ENCODE assay signal across 18 mouse cellular contexts in genomic region chr9:71694223-71694622, GRCm38 (mm10).
A peak's percentile ranks its signal among the peaks of the same experiment; 100 is the strongest.
DNase-seq lines count a peak whose midpoint lies in the region; ATAC-seq and TF ChIP-seq lines count a peak whose summit lies in the region.
"Had no signal": no experiment of that assay in that cellular context is flagged by ENCODE, and none has a peak within 500 bp of the region (broad histone marks: within the 10 kb centered on the region; RNA-seq: fewer than 3 reads in every experiment).

No protein-coding gene starts in this region.

- no peak overlapping the region for H3K27ac ChIP-seq in embryonic facial prominence, embryonic 14.5 days (replicated peaks; ENCODE audit: low read depth, low read length)
- H3K27ac ChIP-seq in embryonic facial prominence, embryonic 10.5 days (replicated peaks), result no peak overlapping the region
- peak overlapping the region; percentile 28 for H3K27ac ChIP-seq in heart, embryonic 16.5 days (ENCODE audit: low read length)
- peak overlapping the region; percentile 16; the same call in 1 of the 2 replicates for H3K27ac ChIP-seq in liver, postnatal 0 days (ENCODE audit: low read depth)
- H3K27ac ChIP-seq: hindbrain, embryonic 12.5 days; liver, embryonic 12.5 days had no signal

- H3K9ac ChIP-seq in embryonic facial prominence, embryonic 14.5 days (ENCODE audit: low read depth, low read length), result no peak overlapping the region
- H3K9ac ChIP-seq in heart, embryonic 16.5 days (ENCODE audit: low read length), result no peak overlapping the region
- no peak overlapping the region for H3K9ac ChIP-seq in liver, postnatal 0 days (replicated peaks)
- H3K9ac ChIP-seq: forebrain, postnatal 0 days; hindbrain, embryonic 12.5 days; liver, embryonic 12.5 days had no signal

- H3K9me3 ChIP-seq in embryonic facial prominence, embryonic 14.5 days (ENCODE audit: control insufficient read depth, low read length), result no peaks in the 10 kb centered on the region
- H3K9me3 ChIP-seq in embryonic facial prominence, embryonic 10.5 days, result no peaks in the 10 kb centered on the region
- no peaks in the 10 kb centered on the region for H3K9me3 ChIP-seq in heart, embryonic 16.5 days (replicated peaks; ENCODE audit: control insufficient read depth, low read length)
- no peaks in the 10 kb centered on the region for H3K9me3 ChIP-seq in liver, postnatal 0 days (ENCODE audit: low read length)
- H3K9me3 ChIP-seq: hindbrain, embryonic 12.5 days; liver, embryonic 12.5 days had no signal

- H3K27me3 ChIP-seq in embryonic facial prominence, embryonic 14.5 days (replicated peaks; ENCODE audit: control insufficient read depth, insufficient read depth, low read length), result no peaks in the 10 kb centered on the region
- H3K27me3 ChIP-seq in embryonic facial prominence, embryonic 10.5 days (replicated peaks; ENCODE audit: low read depth, poor library complexity, severe bottlenecking), result no peaks in the 10 kb centered on the region
- no peaks in the 10 kb centered on the region for H3K27me3 ChIP-seq in heart, embryonic 16.5 days (ENCODE audit: control insufficient read depth, insufficient read depth, low read length)
- no peaks in the 10 kb centered on the region for H3K27me3 ChIP-seq in liver, postnatal 0 days (ENCODE audit: insufficient read depth, low read length)
- H3K27me3 ChIP-seq: hindbrain, embryonic 12.5 days had no signal

- no peak for ATAC-seq in embryonic facial prominence, embryonic 14.5 days (ENCODE audit: low read depth)
- ATAC-seq in heart, embryonic 16.5 days (replicated peaks; ENCODE audit: extremely low read depth, insufficient read depth, low FRiP score), result no peak; the same call in 1 of the 2 replicates
- no peak for ATAC-seq in liver, postnatal 0 days
- ATAC-seq in megakaryocyte, adult 5-6 weeks (ENCODE audit: poor library complexity, severe bottlenecking), result peak; percentile 55
- ATAC-seq: forebrain, postnatal 0 days; intestine, postnatal 0 days; liver, embryonic 12.5 days had no signal

- no peak overlapping the region for H3K4me2 ChIP-seq in embryonic facial prominence, embryonic 14.5 days (ENCODE audit: low read depth, low read length)
- no peak overlapping the region for H3K4me2 ChIP-seq in heart, embryonic 16.5 days (ENCODE audit: low read depth, low read length)
- no peak overlapping the region for H3K4me2 ChIP-seq in liver, postnatal 0 days (ENCODE audit: low read depth, low read length)
- H3K4me2 ChIP-seq: hindbrain, embryonic 12.5 days; liver, embryonic 12.5 days had no signal

- intact Hi-C loops in heart, postnatal 10 days (cut with DNase I), result no loop called here

- TF ChIP-seq CTCF in liver, postnatal 0 days (IDR thresholded peaks at IDR 0.05; ENCODE audit: low read depth), result no peak

- 30% methylated on average over 4 of the region's 4 CpGs for WGBS in embryonic facial prominence, embryonic 14.5 days
- WGBS in embryonic facial prominence, embryonic 10.5 days, result 45% methylated on average over 4 of the region's 4 CpGs
- WGBS in heart, embryonic 16.5 days, result 44% methylated on average over 4 of the region's 4 CpGs
- 22% methylated on average over 4 of the region's 4 CpGs for WGBS in liver, postnatal 0 days (ENCODE audit: insufficient replicate concordance)

- TF ChIP-seq EP300 in liver, postnatal 0 days (IDR thresholded peaks at IDR 0.05; ENCODE audit: low read depth), result no peak

- H3K4me3 ChIP-seq in embryonic facial prominence, embryonic 14.5 days (ENCODE audit: low read depth, low read length), result no peak overlapping the region
- H3K4me3 ChIP-seq in embryonic facial prominence, embryonic 10.5 days, result no peak overlapping the region
- H3K4me3 ChIP-seq in heart, embryonic 16.5 days (ENCODE audit: low read length), result no peak overlapping the region
- no peak overlapping the region for H3K4me3 ChIP-seq in liver, postnatal 0 days (ENCODE audit: low read depth, low read length)
- H3K4me3 ChIP-seq: hindbrain, embryonic 12.5 days; liver, embryonic 12.5 days had no signal

- no peaks in the 10 kb centered on the region for H3K36me3 ChIP-seq in embryonic facial prominence, embryonic 14.5 days (ENCODE audit: control insufficient read depth, insufficient read depth, low read length)
- no peaks in the 10 kb centered on the region for H3K36me3 ChIP-seq in embryonic facial prominence, embryonic 10.5 days (replicated peaks)
- H3K36me3 ChIP-seq in heart, embryonic 16.5 days (ENCODE audit: control insufficient read depth, insufficient read depth), result no peaks in the 10 kb centered on the region
- H3K36me3 ChIP-seq in liver, postnatal 0 days (replicated peaks; ENCODE audit: insufficient read depth, low read length), result no peaks in the 10 kb centered on the region
- H3K36me3 ChIP-seq: hindbrain, embryonic 12.5 days; liver, embryonic 12.5 days had no signal

- DNase-seq in embryonic facial prominence, embryonic 14.5 days (ENCODE audit: low spot score), result peak; percentile 25
- DNase-seq in embryonic facial prominence, embryonic 10.5 days (ENCODE audit: low spot score), result no peak
- no peak for DNase-seq in heart, postnatal 10 days
- no peak for DNase-seq in liver, postnatal 0 days
- no peak for DNase-seq in liver
- DNase-seq in right cerebral cortex, postnatal 4 days, result no peak
- DNase-seq: adrenal gland, postnatal 36 days; cerebellum, postnatal 14 days; forebrain, postnatal 0 days; gastrocnemius, postnatal 10 days; retina, postnatal 1 day; spleen, adult 18-20 months; thymus, postnatal 25 days had no signal

- no peaks in the 10 kb centered on the region for H3K4me1 ChIP-seq in embryonic facial prominence, embryonic 14.5 days (ENCODE audit: control insufficient read depth, insufficient read depth, low read length)
- peaks cover 22% of the 10 kb centered on the region for H3K4me1 ChIP-seq in embryonic facial prominence, embryonic 10.5 days
- H3K4me1 ChIP-seq in heart, embryonic 16.5 days (ENCODE audit: control insufficient read depth, insufficient read depth, low read length), result peaks cover 29% of the 10 kb centered on the region
- peaks cover 15% of the 10 kb centered on the region for H3K4me1 ChIP-seq in liver, postnatal 0 days (ENCODE audit: insufficient read depth)

Comparison
In these comparisons a context has a peak if more than half of its experiments do, and no peak if none do; other contexts are left out.
1. H3K27ac ChIP-seq: peak in heart, embryonic 16.5 days (single experiment) and liver, postnatal 0 days (single experiment); none in embryonic facial prominence, embryonic 14.5 days (single experiment) and embryonic facial prominence, embryonic 10.5 days (single experiment).